Mouse (Mus musculus) thymus, adult 2 months (tissue): ENCODE measurements around the gene Slc52a3. TPM values are rescaled to one million over a fixed set of nuclear protein-coding genes. Genes with fewer than 3 reads are reported as not detected.

Experiments
- DNase-seq: peaks from one replicate; pipeline ENCODE4 v3.0.0; 2021
- H3K27ac ChIP-seq: fragments of 200-500 bp; 2 replicates; pipeline ENCODE4 v1.5.1; 2012; ENCODE audit warnings: low read length, control low read depth; ENCODE audit not compliant: control insufficient read depth, insufficient read depth
- H3K27me3 ChIP-seq: fragments of 200-500 bp; 2 replicates; pipeline ENCODE4 v1.6.1; 2012; ENCODE audit warnings: mild to moderate bottlenecking, low read length, moderate library complexity, mixed read lengths; ENCODE audit not compliant: control insufficient read depth, insufficient read depth
- H3K36me3 ChIP-seq: fragments of 200-500 bp; 2 replicates; pipeline ENCODE4 v1.6.1; 2012; ENCODE audit warnings: mild to moderate bottlenecking, low read length, moderate library complexity; ENCODE audit not compliant: control insufficient read depth, insufficient read depth
- H3K4me1 ChIP-seq: fragments of 200-500 bp; replicated peaks from 2 replicates; pipeline ENCODE4 v1.6.1; 2012; ENCODE audit warnings: low read length; ENCODE audit not compliant: control insufficient read depth, insufficient read depth
- H3K4me3 ChIP-seq: fragments of 200-500 bp; 2 replicates; pipeline ENCODE4 v1.5.1; 2012; ENCODE audit warnings: mild to moderate bottlenecking, low read length, control low read depth, moderate library complexity; ENCODE audit not compliant: control insufficient read depth, insufficient read depth
- CTCF ChIP-seq: fragments of 200-500 bp; IDR thresholded peaks from 2 replicates; pipeline ENCODE4 v1.5.1; 2012; ENCODE audit warnings: mild to moderate bottlenecking, control low read depth, low read length, moderate library complexity, borderline replicate concordance; ENCODE audit not compliant: control insufficient read depth, poor library complexity, insufficient read depth; ENCODE audit errors: extremely low read depth
- POLR2A ChIP-seq: fragments of 200-500 bp; IDR thresholded peaks from 2 replicates; pipeline ENCODE4 v1.6.1; 2012; ENCODE audit warnings: mild to moderate bottlenecking, low read length, control low read depth, moderate library complexity; ENCODE audit not compliant: control insufficient read depth, poor library complexity, insufficient read depth; ENCODE audit errors: extremely low read depth
- WGBS: fragments of 180-500 bp; shearing (Covaris S2); methylation state at CpG from one replicate; pipeline ENCODE4 v1.1.7; 2018; 5-methylcytosine and 5-hydroxymethylcytosine counted together
- polyA plus RNA-seq: library from polyadenylated mRNA; depleted of rRNA; stranded (reverse); fragments of >200 nt; gene quantifications from 2 replicates; pipeline ENCODE4 v1.2.3, GENCODE M21; 2012

Slc52a3 gene
- polyA plus RNA-seq, 1 experiment, result 4.6 TPM

GRCm38 (mm10) chr2:151959274-151959673, 37.0 kb upstream of the Slc52a3 start:
- Histone ChIP-seq H3K4me3 (no peak overlapping the region), H3K4me1 (peaks cover 15% of the 10 kb centered on the region), H3K27ac (no peak overlapping the region), H3K27me3 (no peaks in the 10 kb centered on the region), H3K36me3 (no peaks in the 10 kb centered on the region)
- DNase-seq, result no peak
- 88% methylated on average over 5 of the region's 5 CpGs for WGBS
- TF ChIP-seq CTCF (no peak), POLR2A (no peak)

- TF ChIP-seq POLR2A, result no peak
- no peak for TF ChIP-seq CTCF
- Histone ChIP-seq H3K27me3 (no peaks in the 10 kb centered on the region), H3K4me3 (no peak overlapping the region), H3K36me3 (no peaks in the 10 kb centered on the region), H3K4me1 (peaks cover 15% of the 10 kb centered on the region), H3K27ac (no peak overlapping the region)
- no peak for DNase-seq
- WGBS, result 82% methylated on average over 9 of the region's 9 CpGs
These were observed 34.8 kb upstream of the Slc52a3 start for GRCm38 (mm10) chr2:151961284-151962196.

- H3K27me3 ChIP-seq, result no peaks in the 10 kb centered on the region
- WGBS, result 21% methylated on average over 10 of the region's 10 CpGs
- H3K27ac ChIP-seq, result no peak overlapping the region
- peaks cover 15% of the 10 kb centered on the region for H3K4me1 ChIP-seq
- no peaks in the 10 kb centered on the region for H3K36me3 ChIP-seq
- H3K4me3 ChIP-seq, result no peak overlapping the region
- no peak for DNase-seq
- TF ChIP-seq CTCF (no peak), POLR2A (no peak)
These were observed 33.8 kb upstream of the Slc52a3 start for GRCm38 (mm10) chr2:151962474-151962873.

- TF ChIP-seq CTCF, result no peak
- no peak for TF ChIP-seq POLR2A
- no peak overlapping the region for H3K27ac ChIP-seq
- no peak for DNase-seq
- no peaks in the 10 kb centered on the region for H3K27me3 ChIP-seq
- peaks cover 15% of the 10 kb centered on the region for H3K4me1 ChIP-seq
- H3K36me3 ChIP-seq, result no peaks in the 10 kb centered on the region
- WGBS, result 31% methylated on average over 5 of the region's 5 CpGs
- H3K4me3 ChIP-seq, result no peak overlapping the region
These were observed 33.0 kb upstream of the Slc52a3 start for GRCm38 (mm10) chr2:151963319-151963718.

GRCm38 (mm10) chr2:151964052-151964451, 32.3 kb upstream of the Slc52a3 start:
- no peak for DNase-seq
- peaks cover 15% of the 10 kb centered on the region for H3K4me1 ChIP-seq
- no peaks in the 10 kb centered on the region for H3K36me3 ChIP-seq
- 81% methylated on average over 9 of the region's 9 CpGs for WGBS
- no peak overlapping the region for H3K4me3 ChIP-seq
- H3K27ac ChIP-seq, result no peak overlapping the region
- no peaks in the 10 kb centered on the region for H3K27me3 ChIP-seq
- no peak for TF ChIP-seq POLR2A

GRCm38 (mm10) chr2:151967176-151967750, 29.0 kb upstream of the Slc52a3 start:
- no peak for DNase-seq
- Histone ChIP-seq H3K4me1 (peaks cover 30% of the 10 kb centered on the region), H3K4me3 (no peak overlapping the region), H3K36me3 (peaks cover 5% of the 10 kb centered on the region; the same call in 1 of the 2 replicates), H3K27ac (no peak overlapping the region), H3K27me3 (no peaks in the 10 kb centered on the region)
- WGBS, result 60% methylated on average over 9 of the region's 9 CpGs
- TF ChIP-seq POLR2A (no peak), CTCF (no peak)

GRCm38 (mm10) chr2:151967792-151968191, 28.5 kb upstream of the Slc52a3 start:
- peaks cover 31% of the 10 kb centered on the region for H3K4me1 ChIP-seq
- TF ChIP-seq POLR2A (no peak), CTCF (no peak)
- 65% methylated on average over 2 of the region's 2 CpGs for WGBS
- DNase-seq, result no peak
- peaks cover 5% of the 10 kb centered on the region; the same call in 1 of the 2 replicates for H3K36me3 ChIP-seq
- H3K4me3 ChIP-seq, result no peak overlapping the region
- no peaks in the 10 kb centered on the region for H3K27me3 ChIP-seq
- H3K27ac ChIP-seq, result no peak overlapping the region
